Mouse (Mus musculus): ENCODE measurements around the gene U90926.

U90926 gene

GRCm38 (mm10) chr5:92215308-92215707 lies at the start of gene U90926:
U90926 (minus strand) TSS chr5:92215408.
- DNase-seq (ENCODE audit: low read depth): no peak

GRCm38 (mm10) chr5:92263761-92264359 lies 48.7 kb upstream of the U90926 start:
- DNase-seq (ENCODE audit: low read depth): no peak

GRCm38 (mm10) chr5:92262646-92263045 lies 47.4 kb upstream of the U90926 start:
- peak; percentile 74 for DNase-seq (ENCODE audit: low read depth)

GRCm38 (mm10) chr5:92256218-92256617 lies 41.0 kb upstream of the U90926 start, which contains the start of gene Ppef2:
Ppef2 (minus strand) TSS chr5:92256278.
- no peak for DNase-seq (ENCODE audit: low read depth)

GRCm38 (mm10) chr5:92254476-92254875 lies 39.3 kb upstream of the U90926 start:
- no peak for DNase-seq (ENCODE audit: low read depth)

- no peak for DNase-seq (ENCODE audit: low read depth)
These were observed 37.7 kb upstream of the U90926 start for GRCm38 (mm10) chr5:92252797-92253343.

GRCm38 (mm10) chr5:92252031-92252430 lies 36.8 kb upstream of the U90926 start:
- DNase-seq (ENCODE audit: low read depth): no peak

GRCm38 (mm10) chr5:92248614-92249013 lies 33.4 kb upstream of the U90926 start:
- no peak for DNase-seq (ENCODE audit: low read depth)

GRCm38 (mm10) chr5:92245483-92245882 lies 30.3 kb upstream of the U90926 start:
- DNase-seq (ENCODE audit: low read depth): peak; percentile 93

GRCm38 (mm10) chr5:92244900-92245299 lies 29.7 kb upstream of the U90926 start:
- DNase-seq (ENCODE audit: low read depth): no peak

GRCm38 (mm10) chr5:92240769-92241168 lies 25.6 kb upstream of the U90926 start:
- no peak for DNase-seq (ENCODE audit: low read depth)

- DNase-seq (ENCODE audit: low read depth): peak; percentile 44
These were observed 24.4 kb upstream of the U90926 start for GRCm38 (mm10) chr5:92239333-92240232.

- DNase-seq (ENCODE audit: low read depth): no peak
These were observed 19.8 kb upstream of the U90926 start for GRCm38 (mm10) chr5:92234939-92235557.

GRCm38 (mm10) chr5:92233366-92233765 lies 18.2 kb upstream of the U90926 start:
- no peak for DNase-seq (ENCODE audit: low read depth)

- DNase-seq (ENCODE audit: low read depth): no peak
These were observed 16.6 kb upstream of the U90926 start for GRCm38 (mm10) chr5:92231836-92232235.

GRCm38 (mm10) chr5:92230306-92230705 lies 15.1 kb upstream of the U90926 start:
- DNase-seq (ENCODE audit: low read depth): no peak

- DNase-seq (ENCODE audit: low read depth): no peak
These were observed 14.3 kb upstream of the U90926 start for GRCm38 (mm10) chr5:92229514-92229913.

GRCm38 (mm10) chr5:92228776-92229175 lies 13.6 kb upstream of the U90926 start:
- DNase-seq (ENCODE audit: low read depth): no peak

GRCm38 (mm10) chr5:92227782-92228181 lies 12.6 kb upstream of the U90926 start:
- peak; percentile 37 for DNase-seq (ENCODE audit: low read depth)

- no peak for DNase-seq (ENCODE audit: low read depth)
These were observed 5.2 kb upstream of the U90926 start for GRCm38 (mm10) chr5:92220287-92220902.

GRCm38 (mm10) chr5:92219826-92220225 lies 4.6 kb upstream of the U90926 start:
- peak; percentile 26 for DNase-seq (ENCODE audit: low read depth)

Measured in 416B (cell line).